Mouse (Mus musculus): ENCODE data around the gene Angptl2.

GRCm38 (mm10) chr2:33268384-33269131, 52.7 kb downstream of the Angptl2 start:
- TF ChIP-seq POLR2A (IDR thresholded peaks at IDR 0.05; ENCODE audit: low read depth, low read length) = no peak
- TF ChIP-seq CTCF (IDR thresholded peaks at IDR 0.05; ENCODE audit: borderline replicate concordance, insufficient read depth, low read length) = no peak

Data from embryonic fibroblast, embryonic 13.5 days (primary cell).